12 mouse cellular contexts compared by ENCODE assay signal in genomic region chr16:17257359-17257821, GRCm38 (mm10). TPM values are rescaled to one million over a fixed set of nuclear protein-coding genes. Genes with fewer than 3 reads are reported as not detected.
DNase-seq lines count a peak whose midpoint lies in the region; TF ChIP-seq lines count a peak whose summit lies in the region.
"Had no signal": no experiment of that assay in that cellular context is flagged by ENCODE, and none has a peak within 500 bp of the region (broad histone marks: within the 10 kb centered on the region; RNA-seq: fewer than 3 reads in every experiment).

No protein-coding gene starts in this region.

- peak; percentile 49 for TF ChIP-seq CTCF in layer of hippocampus, adult 2 months (conservative IDR thresholded peaks at IDR 0.05)
- TF ChIP-seq CTCF in left cerebral cortex, adult 2 months (IDR thresholded peaks at IDR 0.05): no peak; the same call in 1 of the 2 replicates

- intact Hi-C loops in heart, postnatal 14 days (cut with DNase I): no loop called here
- intact Hi-C loops in left cerebral cortex, adult 2 months (cut with DNase I): no loop called here

- no peak overlapping the region for H3K27ac ChIP-seq in layer of hippocampus, adult 2 months
- no peak overlapping the region for H3K27ac ChIP-seq in left cerebral cortex, adult 2 months
- H3K27ac ChIP-seq: hindbrain, embryonic 13.5 days; lung, embryonic 15.5 days; neural tube, embryonic 12.5 days had no signal

- DNase-seq in cerebellum, postnatal 10 days: peak; percentile 86 to 92
- no peak for DNase-seq in cerebellum, postnatal 36 days
- peak in 1 of 2 experiments; percentile 34 for DNase-seq in layer of hippocampus, adult 2 months (ENCODE audit: low spot score in 2 of 2)
- DNase-seq in layer of hippocampus, adult 9-11 months: no peak
- peak; percentile 77 for DNase-seq in R1 (ENCODE audit: low read depth, low spot score)
- peak; percentile 60 to 67 for DNase-seq in heart, postnatal 14 days
- DNase-seq in thymus, postnatal 25 days: no peak
- no peak for DNase-seq in left cerebral cortex, adult 2 months (ENCODE audit: extremely low spot score in 1 of 2, low spot score in 2 of 2)
- DNase-seq: cerebellum, adult 8-10 months had no signal

- H3K4me3 ChIP-seq in layer of hippocampus, adult 2 months: no peak overlapping the region
- H3K4me3 ChIP-seq in left cerebral cortex, adult 2 months: no peak overlapping the region
- H3K4me3 ChIP-seq: hindbrain, embryonic 13.5 days; lung, embryonic 15.5 days; neural tube, embryonic 12.5 days had no signal

RNA-seq across cellular contexts. Expression of gene Tmem191c, which starts 18.5 kb away (rescaled TPM):
- total RNA-seq in layer of hippocampus, adult 2 months (2021): 100 to 1,000 TPM in 1 of 2 experiments, 10 to 100 TPM in 1; 98.5 to 116 TPM
- total RNA-seq in heart, postnatal 14 days (2021): 1 to 10 TPM; 2.7 to 3.9 TPM
- 100 to 1,000 TPM; 105 to 116 TPM for total RNA-seq in left cerebral cortex, adult 2 months (2021)

RNA-seq across cellular contexts. Expression of gene Hic2, which starts 24.0 kb away (rescaled TPM):
- total RNA-seq in layer of hippocampus, adult 2 months (2021): 1 to 10 TPM; 5.2 to 5.5 TPM
- 1 to 10 TPM; 1.8 to 2.1 TPM for total RNA-seq in heart, postnatal 14 days (2021)
- total RNA-seq in left cerebral cortex, adult 2 months (2021): 1 to 10 TPM; 5.3 to 6.0 TPM

RNA-seq across cellular contexts. Expression of gene Rimbp3, which starts 49.0 kb away (rescaled TPM):
- total RNA-seq in layer of hippocampus, adult 2 months (2021): 1 to 10 TPM; 3.9 to 4.3 TPM
- total RNA-seq in heart, postnatal 14 days (2021): under 1 TPM; 0.05 to 0.07 TPM
- 1 to 10 TPM; 1.8 to 2.0 TPM for total RNA-seq in left cerebral cortex, adult 2 months (2021)

RNA-seq across cellular contexts. Expression of gene Ube2l3, which starts 54.9 kb away (rescaled TPM):
- 100 to 1,000 TPM; 133 to 139 TPM for total RNA-seq in layer of hippocampus, adult 2 months (2021)
- total RNA-seq in heart, postnatal 14 days (2021): 100 to 1,000 TPM; 114 to 118 TPM
- total RNA-seq in left cerebral cortex, adult 2 months (2021): 100 to 1,000 TPM; 140 to 146 TPM

Comparison
In these comparisons a context has a peak if more than half of its experiments do, and no peak if none do; other contexts are left out.
1. DNase-seq: peak in cerebellum, postnatal 10 days (2 of 2), R1 (single experiment) and heart, postnatal 14 days (2 of 2); none in cerebellum, postnatal 36 days (0 of 2), layer of hippocampus, adult 9-11 months (single experiment), thymus, postnatal 25 days (single experiment) and left cerebral cortex, adult 2 months (0 of 2).
2. RNA of gene Tmem191c, which starts 18.5 kb away (total RNA-seq): 105 to 116 TPM in left cerebral cortex, adult 2 months and 98.5 to 116 TPM in layer of hippocampus, adult 2 months; 2.7 to 3.9 TPM in heart, postnatal 14 days; every median in the first group is over 10 times any median in the second.